In the genomic region with DNA sequence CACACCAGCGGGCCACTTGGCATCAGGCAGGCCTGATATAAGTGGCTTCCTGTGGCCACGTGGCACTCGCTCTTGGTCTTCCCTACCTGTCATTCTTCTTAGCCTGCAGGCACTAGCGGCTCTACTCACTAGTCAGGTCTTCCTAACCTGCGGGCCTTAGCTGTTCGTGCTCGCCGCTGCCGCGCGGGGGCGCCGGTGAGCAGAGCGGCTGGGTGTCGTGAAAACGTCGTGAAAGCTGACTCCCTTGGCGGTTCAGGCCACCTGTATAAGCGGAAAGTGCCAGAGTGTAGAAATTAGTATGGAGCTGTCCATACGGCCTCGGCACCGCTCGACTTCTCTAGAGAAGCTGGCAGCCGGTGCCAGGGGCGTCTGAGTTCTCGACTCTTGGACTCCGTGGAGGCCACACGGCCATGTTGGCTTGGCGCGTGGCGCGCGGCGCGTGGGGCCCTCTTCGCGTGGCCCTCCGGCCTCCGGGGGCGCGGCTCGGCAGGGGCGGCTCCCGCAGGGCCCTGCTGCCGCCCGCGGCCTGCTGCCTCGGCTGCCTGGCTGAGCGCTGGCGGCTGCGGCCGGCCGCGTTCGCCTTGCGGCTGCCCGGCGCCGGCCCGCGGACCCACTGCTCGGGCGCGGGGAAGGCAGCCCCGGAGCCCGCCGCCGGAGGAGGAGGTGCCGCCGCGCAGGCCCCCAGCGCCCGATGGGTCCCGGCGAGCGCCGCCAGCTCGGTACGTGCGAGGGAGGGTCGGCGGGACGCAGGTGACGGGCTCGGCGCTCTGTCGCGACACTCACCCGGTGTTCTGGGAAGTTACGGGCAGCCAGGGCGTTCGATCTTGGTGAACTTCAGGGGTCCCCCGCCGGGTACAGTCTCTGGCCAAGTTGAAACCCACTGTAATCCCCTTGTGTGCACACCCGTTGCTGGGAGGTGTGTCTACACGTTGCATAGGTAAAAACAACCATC, we compare ENCODE assay signal across 8 mouse cellular contexts. TPM values are rescaled to one million over a fixed set of nuclear protein-coding genes. Genes with fewer than 3 reads are reported as not detected.
DNase-seq lines count a peak whose midpoint lies in the region; ATAC-seq and TF ChIP-seq lines count a peak whose summit lies in the region.

Crls1 (plus strand) TSS at position 260 of the 952 bp plus-strand sequence.

- H3K9me3 ChIP-seq in megakaryocyte, embryonic 14.5 days: no peaks in the 10 kb centered on the region

- peak; percentile 83 for ATAC-seq in activated CD4-positive, CD25-positive, alpha-beta regulatory T cell, adult 4 months

- TF ChIP-seq POLR2A in cortical plate, adult 2 months (IDR thresholded peaks at IDR 0.05; ENCODE audit: extremely low read depth, insufficient read depth, low read length): peak; percentile 63

- TF ChIP-seq CTCF in cortical plate, adult 2 months (IDR thresholded peaks at IDR 0.05; ENCODE audit: extremely low read depth, insufficient read depth, low read length): peak; percentile 71

- peak within 1 kb of the TSS; percentile 94 for H3K4me3 ChIP-seq in cortical plate, adult 2 months (ENCODE audit: insufficient read depth, low read length)
- peak within 1 kb of the TSS; percentile 99 for H3K4me3 ChIP-seq in megakaryocyte, embryonic 14.5 days (replicated peaks)

- peak; percentile 87 to 88 for DNase-seq in gastrocnemius, adult 8-10 months (ENCODE audit: low spot score in 2 of 2)
- DNase-seq in hindlimb bud, embryonic 11.5 days (ENCODE audit: extremely low spot score, low read depth, low spot score): peak; percentile 89
- DNase-seq in left cerebral cortex, adult 8-10 months (ENCODE audit: low spot score in 2 of 2): peak; percentile 90 to 99
- peak; percentile 96 to 97 for DNase-seq in right cerebral cortex, postnatal 10 days (ENCODE audit: low spot score in 2 of 2)
- peak; percentile 99 for DNase-seq in urinary bladder, postnatal 25 days (ENCODE audit: low spot score)

- H3K27ac ChIP-seq in cortical plate, adult 2 months (ENCODE audit: insufficient read depth, low read length): no peak within 1 kb of the TSS

- peaks cover 6% of the 10 kb centered on the region for H3K4me1 ChIP-seq in cortical plate, adult 2 months (ENCODE audit: control insufficient read depth, insufficient read depth, low read length)
- peaks cover 34% of the 10 kb centered on the region for H3K4me1 ChIP-seq in megakaryocyte, embryonic 14.5 days

- peaks cover 36% of the 10 kb centered on the region for H3K36me3 ChIP-seq in megakaryocyte, embryonic 14.5 days (replicated peaks; ENCODE audit: low read length)

- no peaks in the 10 kb centered on the region for H3K27me3 ChIP-seq in megakaryocyte, embryonic 14.5 days (replicated peaks)

RNA-seq across cellular contexts. Expression of gene Crls1, which starts in this region (rescaled TPM):
- polyA plus RNA-seq in activated CD4-positive, CD25-positive, alpha-beta regulatory T cell, adult 4 months (2017; shearing (Covaris generic)): 1 to 10 TPM; 2.9 to 3.8 TPM
- polyA plus RNA-seq in cortical plate, adult 2 months (2012; rRNA removed): 28.3 TPM in 2 replicates
- total RNA-seq in gastrocnemius, adult 8-10 months (2022): 10 to 100 TPM; 13.1 to 16.0 (median 14.2) TPM
- 10 to 100 TPM; 28.5 to 31.1 (median 29.3) TPM for total RNA-seq in left cerebral cortex, adult 8-10 months (2022)
- 38.6 and 39.3 TPM in 2 replicates for polyA plus RNA-seq in megakaryocyte, embryonic 14.5 days (2012; ENCODE audit: insufficient read depth, low replicate concordance)
